ENCODE assay signal across 7 mouse cellular contexts in genomic region chr3:122365326-122365725, GRCm38 (mm10).
DNase-seq lines count a peak whose midpoint lies in the region; ATAC-seq lines count a peak whose summit lies in the region.

No protein-coding gene starts in this region.

- H3K4me3 ChIP-seq in embryonic facial prominence, embryonic 10.5 days = no peak overlapping the region
- no peak overlapping the region for H3K4me3 ChIP-seq in heart, embryonic 15.5 days
- no peak overlapping the region for H3K4me3 ChIP-seq in limb, embryonic 13.5 days
- no peak overlapping the region for H3K4me3 ChIP-seq in neural tube, embryonic 14.5 days (ENCODE audit: low read depth, low read length)

- H3K4me2 ChIP-seq in heart, embryonic 15.5 days = 0 out of 2 replicates have a peak overlapping the region, but pooled peaks have one; percentile 13
- H3K4me2 ChIP-seq in limb, embryonic 13.5 days (replicated peaks) = no peak overlapping the region
- H3K4me2 ChIP-seq in neural tube, embryonic 14.5 days (ENCODE audit: low read depth, low read length) = no peak overlapping the region

- H3K36me3 ChIP-seq in embryonic facial prominence, embryonic 10.5 days (replicated peaks) = no peaks in the 10 kb centered on the region
- H3K36me3 ChIP-seq in heart, embryonic 15.5 days = no peaks in the 10 kb centered on the region
- no peaks in the 10 kb centered on the region for H3K36me3 ChIP-seq in limb, embryonic 13.5 days
- no peaks in the 10 kb centered on the region for H3K36me3 ChIP-seq in neural tube, embryonic 14.5 days (ENCODE audit: control insufficient read depth, insufficient read depth, low read length)

- peak overlapping the region; percentile 19; the same call in 1 of the 2 replicates for H3K9ac ChIP-seq in heart, embryonic 15.5 days
- H3K9ac ChIP-seq in limb, embryonic 13.5 days = no peak overlapping the region
- H3K9ac ChIP-seq in neural tube, embryonic 14.5 days (replicated peaks; ENCODE audit: low read depth, low read length) = no peak overlapping the region

- H3K4me1 ChIP-seq in embryonic facial prominence, embryonic 10.5 days = peaks cover 37% of the 10 kb centered on the region
- H3K4me1 ChIP-seq in heart, embryonic 15.5 days (replicated peaks) = peaks cover 9% of the 10 kb centered on the region
- peaks cover 27% of the 10 kb centered on the region for H3K4me1 ChIP-seq in limb, embryonic 13.5 days
- peaks cover 4% of the 10 kb centered on the region; the same call in 1 of the 2 replicates for H3K4me1 ChIP-seq in neural tube, embryonic 14.5 days (ENCODE audit: control insufficient read depth, insufficient read depth, low read length)

- 8% methylated on average over 3 of the region's 3 CpGs for WGBS in embryonic facial prominence, embryonic 10.5 days
- WGBS in heart, embryonic 15.5 days = 13% methylated on average over 3 of the region's 3 CpGs
- 10% methylated on average over 3 of the region's 3 CpGs for WGBS in limb, embryonic 13.5 days
- WGBS in neural tube, embryonic 14.5 days = 6% methylated on average over 3 of the region's 3 CpGs

- no peaks in the 10 kb centered on the region for H3K9me3 ChIP-seq in embryonic facial prominence, embryonic 10.5 days
- no peaks in the 10 kb centered on the region for H3K9me3 ChIP-seq in heart, embryonic 15.5 days (replicated peaks)
- no peaks in the 10 kb centered on the region for H3K9me3 ChIP-seq in limb, embryonic 13.5 days
- no peaks in the 10 kb centered on the region for H3K9me3 ChIP-seq in neural tube, embryonic 14.5 days (ENCODE audit: control insufficient read depth, low read length)

- peak; percentile 69; the same call in 1 of the 2 replicates for ATAC-seq in heart, embryonic 15.5 days (replicated peaks; ENCODE audit: insufficient number of reproducible peaks, insufficient read depth, low FRiP score, low read depth)
- ATAC-seq in limb, embryonic 13.5 days (ENCODE audit: low FRiP score, low read depth) = peak; percentile 56; the same call in 1 of the 2 replicates
- ATAC-seq in neural tube, embryonic 14.5 days (ENCODE audit: low read depth) = peak; percentile 71; the same call in 1 of the 2 replicates
- ATAC-seq in activated CD4-positive, CD25-positive, alpha-beta regulatory T cell, adult 4 months = no peak

- H3K27ac ChIP-seq in embryonic facial prominence, embryonic 10.5 days (replicated peaks) = peak overlapping the region; percentile 67
- H3K27ac ChIP-seq in heart, embryonic 15.5 days = peak overlapping the region; percentile 67
- H3K27ac ChIP-seq in limb, embryonic 13.5 days = no peak overlapping the region
- 0 out of 2 replicates have a peak overlapping the region, but pooled peaks have one; percentile 10 for H3K27ac ChIP-seq in neural tube, embryonic 14.5 days (ENCODE audit: low read depth, low read length)

- no peaks in the 10 kb centered on the region for H3K27me3 ChIP-seq in embryonic facial prominence, embryonic 10.5 days (replicated peaks; ENCODE audit: low read depth, poor library complexity, severe bottlenecking)
- H3K27me3 ChIP-seq in heart, embryonic 15.5 days = no peaks in the 10 kb centered on the region
- peaks cover 4% of the 10 kb centered on the region; the same call in 1 of the 2 replicates for H3K27me3 ChIP-seq in limb, embryonic 13.5 days
- H3K27me3 ChIP-seq in neural tube, embryonic 14.5 days (ENCODE audit: control insufficient read depth, insufficient read depth, low read length) = no peaks in the 10 kb centered on the region

- DNase-seq in adrenal gland, adult 8-10 months = peak; percentile 55
- no peak for DNase-seq in embryonic facial prominence, embryonic 10.5 days (ENCODE audit: low spot score)
- no peak for DNase-seq in left cerebral cortex, adult 8-10 months (ENCODE audit: low spot score in 2 of 2)
